Mouse (Mus musculus) right cerebral cortex, postnatal 4 days (tissue): Measurements from ENCODE around the gene Slx4ip.
A peak's percentile ranks its signal among the peaks of the same experiment; 100 is the strongest.

Source experiments
- DNase-seq: peaks from one replicate; pipeline ENCODE4 v3.0.0-alpha.2; 2022

Slx4ip gene

DNA sequence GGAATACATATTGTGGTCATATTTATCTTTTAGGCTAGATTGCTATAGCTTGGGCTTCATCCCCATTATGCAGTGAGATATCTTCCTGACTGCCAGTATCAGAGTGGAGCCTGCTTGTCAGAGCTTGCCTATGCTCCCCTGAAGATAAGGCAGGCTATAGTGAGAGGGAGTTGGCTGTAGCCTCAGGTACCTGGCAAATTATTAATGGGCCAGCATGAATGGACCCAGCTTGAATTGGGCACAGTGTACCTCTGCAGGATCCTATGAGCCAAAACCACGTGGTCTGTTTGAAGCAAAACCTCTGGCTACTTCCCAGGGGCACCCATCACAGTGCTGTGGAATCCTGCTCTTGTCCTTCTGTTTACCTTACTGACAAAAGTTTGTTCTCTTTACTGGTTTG is 61.2 kb downstream of the Slx4ip start:
- no peak for DNase-seq

DNA sequence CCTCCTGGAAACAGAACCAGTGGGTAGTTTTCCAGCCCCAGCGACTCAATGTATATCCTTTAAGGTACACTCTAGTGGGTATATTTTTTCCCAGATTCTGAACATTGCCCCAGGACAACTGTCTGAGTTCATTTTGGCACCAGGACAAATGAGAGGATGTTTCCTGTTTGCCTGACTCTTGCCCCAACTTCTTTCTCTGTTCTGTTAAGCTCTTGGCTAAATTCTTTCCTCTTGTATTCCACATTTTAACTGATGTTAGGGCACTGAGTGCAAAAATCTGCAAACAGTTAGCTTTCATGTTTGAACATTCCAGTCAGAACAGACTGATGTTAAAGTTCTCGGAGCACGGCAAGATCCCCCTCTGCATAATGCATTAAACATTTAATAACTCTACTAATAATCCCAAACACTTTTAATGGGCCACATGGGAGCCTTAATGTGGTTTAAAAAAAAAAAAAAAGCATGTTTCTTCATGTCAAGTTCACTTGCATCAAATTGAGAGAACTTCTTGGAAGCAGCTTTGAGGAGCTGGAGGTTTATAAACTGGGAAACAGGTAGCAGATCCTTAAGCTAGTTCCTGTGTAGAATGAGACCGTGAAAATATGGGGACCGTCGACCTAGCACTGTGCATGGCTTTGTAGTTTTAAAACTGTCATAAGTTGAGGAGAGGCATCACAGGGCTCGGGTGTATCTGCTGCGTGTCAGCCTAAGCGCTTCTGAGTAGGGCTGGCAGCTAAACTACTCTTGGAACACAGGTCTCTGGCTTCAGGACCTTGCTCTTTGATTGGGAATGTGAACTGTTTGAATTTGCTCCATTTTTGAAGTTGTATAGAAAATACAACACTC is 64.9 kb downstream of the Slx4ip start:
- DNase-seq = no peak

- DNase-seq = no peak
Measured at GRCm38 (mm10) chr2:136958697-136959096, 67.7 kb downstream of the Slx4ip start.

- no peak for DNase-seq
Measured at GRCm38 (mm10) chr2:136975774-136976173, 84.8 kb downstream of the Slx4ip start.

- no peak for DNase-seq
Measured at GRCm38 (mm10) chr2:136979056-136979772, 88.2 kb downstream of the Slx4ip start.

DNA sequence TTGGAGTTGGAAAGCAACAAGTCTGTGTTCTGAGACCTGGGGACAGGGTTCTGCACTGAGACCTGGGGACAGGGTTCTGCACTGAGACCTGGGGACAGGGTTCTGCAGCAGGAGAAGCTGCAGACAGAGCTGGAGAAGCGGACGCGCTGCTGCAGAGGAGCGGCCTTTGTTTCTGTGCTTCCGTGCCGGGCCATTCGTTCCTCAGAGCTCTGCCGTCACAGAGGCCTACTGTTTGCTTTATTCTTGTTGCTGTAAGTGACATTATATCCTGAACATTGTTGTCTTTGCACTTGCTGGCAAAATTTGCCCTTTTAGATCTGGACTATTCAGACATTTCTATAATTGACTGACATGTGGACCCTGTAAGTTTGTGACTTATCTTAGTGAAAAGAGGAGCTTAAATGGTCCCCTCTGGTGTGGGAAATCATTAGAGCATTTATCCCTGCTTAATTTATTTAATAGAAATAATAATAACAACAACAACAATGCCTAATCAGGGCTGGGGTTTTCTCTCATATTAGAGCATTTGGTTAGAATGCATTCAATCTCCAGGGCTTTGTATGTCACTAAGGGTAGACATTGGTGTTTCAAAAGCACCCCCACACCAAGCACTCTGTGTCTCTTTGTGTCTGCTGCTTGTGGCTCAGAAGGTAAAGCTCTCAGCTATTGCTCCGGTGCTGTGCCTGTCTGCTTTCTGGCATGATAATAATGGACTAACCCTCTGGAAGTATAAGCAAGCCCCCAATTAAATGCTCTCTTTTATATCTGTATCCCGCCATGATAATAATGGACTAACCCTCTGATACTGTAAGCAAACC is 90.3 kb downstream of the Slx4ip start:
- peak; percentile 5 for DNase-seq

GRCm38 (mm10) chr2:136983959-136984358 is 92.9 kb downstream of the Slx4ip start:
- DNase-seq = no peak

- DNase-seq = no peak
Measured at GRCm38 (mm10) chr2:136985998-136986730, 95.1 kb downstream of the Slx4ip start.

GRCm38 (mm10) chr2:136993116-136993515 is 102.1 kb downstream of the Slx4ip start:
- no peak for DNase-seq

DNA sequence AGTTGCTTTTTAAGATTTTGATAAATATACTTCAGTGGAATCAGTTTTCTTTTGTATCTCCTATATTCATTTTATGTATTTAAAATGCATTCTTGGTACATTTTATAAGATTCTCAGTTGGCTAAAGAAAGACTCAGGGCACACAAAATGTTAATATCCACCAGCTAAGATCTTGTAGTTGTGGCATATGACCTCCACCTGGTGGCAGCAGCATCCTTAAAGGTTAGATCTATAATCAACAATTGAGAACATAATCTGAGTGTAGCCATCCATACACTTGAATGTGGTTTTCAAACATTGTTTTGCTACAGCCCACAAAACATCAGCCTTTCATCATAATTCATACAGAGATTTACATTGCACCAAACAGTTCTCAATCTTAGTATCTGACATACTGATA is 106.1 kb downstream of the Slx4ip start:
- DNase-seq = peak; percentile 10

GRCm38 (mm10) chr2:137002031-137002430 is 111.0 kb downstream of the Slx4ip start:
- no peak for DNase-seq

- no peak for DNase-seq
Measured at GRCm38 (mm10) chr2:137006656-137007055, 115.6 kb downstream of the Slx4ip start.

GRCm38 (mm10) chr2:137011980-137012379 is 121.0 kb downstream of the Slx4ip start:
- DNase-seq = no peak

DNA sequence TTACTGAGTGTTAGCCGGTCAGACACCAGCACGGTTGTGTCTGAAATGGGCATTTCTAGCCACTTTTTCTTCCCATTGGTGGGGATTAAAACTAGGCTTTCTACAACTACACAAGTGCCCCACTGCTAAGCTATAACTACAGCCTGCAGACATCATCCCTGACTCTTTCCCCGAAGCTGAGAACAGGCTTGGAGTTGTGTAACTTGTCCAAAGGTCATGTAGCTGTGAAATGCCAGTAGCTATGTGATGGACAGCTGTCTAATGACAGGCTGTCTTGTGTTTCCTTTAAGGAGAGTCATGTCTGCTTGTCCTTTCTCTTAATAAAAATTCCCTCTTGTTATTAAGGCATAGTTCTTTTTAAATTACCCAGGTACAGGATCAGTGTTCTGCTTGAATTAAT is 122.1 kb downstream of the Slx4ip start:
- no peak for DNase-seq

DNA sequence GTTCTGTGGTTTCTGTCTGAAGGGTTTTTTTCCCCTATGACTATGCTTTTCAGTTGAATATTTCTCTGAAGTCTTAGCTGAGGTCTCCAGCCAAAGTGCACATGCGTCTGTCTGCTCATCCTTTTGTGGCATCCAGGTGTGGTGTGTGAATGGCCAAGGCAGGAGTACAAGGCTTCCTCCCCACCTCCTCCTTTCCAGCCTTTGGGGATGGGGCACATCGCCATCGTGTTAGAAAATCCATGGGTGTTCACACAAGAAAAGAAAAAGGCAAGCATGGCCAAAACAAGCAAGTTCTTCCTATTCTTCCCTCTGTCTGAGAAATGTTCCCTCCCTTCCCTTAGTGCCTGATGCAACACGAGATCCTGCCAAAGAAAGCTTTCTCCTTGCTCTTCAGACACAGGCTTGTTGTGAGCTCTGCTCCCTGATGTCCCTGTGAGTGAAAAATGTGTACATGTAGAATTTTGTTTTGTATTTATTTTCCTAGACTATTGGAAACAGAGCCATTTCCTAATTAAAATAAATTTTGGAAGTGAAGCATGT is 122.9 kb downstream of the Slx4ip start:
- no peak for DNase-seq

- no peak for DNase-seq
Measured at GRCm38 (mm10) chr2:137014423-137014822, 123.4 kb downstream of the Slx4ip start.

- DNase-seq = no peak
Measured at GRCm38 (mm10) chr2:137044122-137044521, 153.1 kb downstream of the Slx4ip start.

DNA sequence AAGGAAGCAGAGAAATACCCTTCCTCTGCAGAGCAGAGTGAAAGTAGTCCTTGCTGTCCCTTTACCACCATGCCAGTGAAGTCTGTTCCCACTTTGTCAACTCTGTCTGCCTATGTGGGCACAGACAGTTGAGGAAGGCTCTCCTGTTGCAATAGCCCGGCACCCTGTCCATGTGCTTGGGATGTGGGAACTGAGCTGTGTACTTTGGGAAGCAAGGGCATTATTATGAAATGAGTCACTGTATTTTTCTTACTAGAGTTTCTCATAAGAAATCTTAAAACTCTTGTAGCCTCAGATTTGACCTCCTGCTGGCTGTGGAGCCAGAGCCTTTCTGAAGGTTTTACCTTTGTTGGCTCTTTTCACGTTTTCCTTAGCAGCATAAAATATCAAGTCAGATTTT is 158.3 kb downstream of the Slx4ip start:
- no peak for DNase-seq

GRCm38 (mm10) chr2:137049906-137050305 is 158.9 kb downstream of the Slx4ip start:
- no peak for DNase-seq

GRCm38 (mm10) chr2:137063829-137064228 is 172.8 kb downstream of the Slx4ip start:
- no peak for DNase-seq

GRCm38 (mm10) chr2:137064513-137064912 is 173.5 kb downstream of the Slx4ip start:
- no peak for DNase-seq

- DNase-seq = no peak
Measured at GRCm38 (mm10) chr2:137067479-137068110, 176.6 kb downstream of the Slx4ip start.
